Mouse (Mus musculus): ENCODE measurements around the gene Wdfy4.

- TF ChIP-seq EP300 (IDR thresholded peaks at IDR 0.05; ENCODE audit: low read depth) (no peak), CTCF (IDR thresholded peaks at IDR 0.05; ENCODE audit: low read depth) (peak; percentile 73)
These were observed 151.9 kb downstream of the Wdfy4 start for GRCm38 (mm10) chr14:33033424-33033823.
